ENCODE assay signal across 8 mouse cellular contexts in genomic region chr5:115317645-115318328, GRCm38 (mm10). TPM values are rescaled to one million over a fixed set of nuclear protein-coding genes. Genes with fewer than 3 reads are reported as not detected.
DNase-seq lines count a peak whose midpoint lies in the region; ATAC-seq and TF ChIP-seq lines count a peak whose summit lies in the region.

No protein-coding gene starts in this region.

- WGBS in lung, postnatal 0 days = 15% methylated on average over 10 of the region's 10 CpGs
- WGBS in lung, adult 2 months = 24% methylated on average over 10 of the region's 10 CpGs
- WGBS in forebrain, embryonic 12.5 days = 4% methylated on average over 10 of the region's 10 CpGs
- 1% methylated on average over 10 of the region's 10 CpGs for WGBS in limb, embryonic 14.5 days
- 8% methylated on average over 10 of the region's 10 CpGs for WGBS in stomach, embryonic 15.5 days

- H3K4me2 ChIP-seq in lung, postnatal 0 days (replicated peaks; ENCODE audit: low read depth, low read length) = peak overlapping the region; percentile 11; the same call in 1 of the 2 replicates
- H3K4me2 ChIP-seq in forebrain, embryonic 12.5 days = peak overlapping the region; percentile 24
- peak overlapping the region; percentile 10 for H3K4me2 ChIP-seq in limb, embryonic 14.5 days (replicated peaks; ENCODE audit: low read depth, low read length, severe bottlenecking)
- H3K4me2 ChIP-seq in stomach, embryonic 15.5 days = peak overlapping the region; percentile 35

- no peaks in the 10 kb centered on the region for H3K36me3 ChIP-seq in lung, postnatal 0 days (ENCODE audit: insufficient read depth, low read length)
- H3K36me3 ChIP-seq in forebrain, embryonic 12.5 days (replicated peaks) = no peaks in the 10 kb centered on the region
- no peaks in the 10 kb centered on the region for H3K36me3 ChIP-seq in limb, embryonic 14.5 days (ENCODE audit: control insufficient read depth, insufficient read depth, low read length)
- no peaks in the 10 kb centered on the region for H3K36me3 ChIP-seq in stomach, embryonic 15.5 days

- no peak overlapping the region for H3K4me3 ChIP-seq in lung, postnatal 0 days (ENCODE audit: low read depth, low read length)
- no peak overlapping the region for H3K4me3 ChIP-seq in lung, adult 2 months (replicated peaks; ENCODE audit: extremely low read depth, low read depth, low read length)
- no peak overlapping the region for H3K4me3 ChIP-seq in forebrain, embryonic 12.5 days (replicated peaks)
- no peak overlapping the region; the same call in 1 of the 2 replicates for H3K4me3 ChIP-seq in limb, embryonic 14.5 days (replicated peaks; ENCODE audit: low read length)
- H3K4me3 ChIP-seq in stomach, embryonic 15.5 days (replicated peaks) = no peak overlapping the region

- no peak for TF ChIP-seq CTCF in lung, postnatal 0 days (IDR thresholded peaks at IDR 0.05)
- TF ChIP-seq CTCF in lung, adult 2 months (IDR thresholded peaks at IDR 0.05; ENCODE audit: insufficient read depth, low read length) = no peak

- H3K4me1 ChIP-seq in lung, postnatal 0 days (ENCODE audit: insufficient read depth, low read depth, low read length) = peaks cover 10% of the 10 kb centered on the region; the same call in 1 of the 2 replicates
- H3K4me1 ChIP-seq in lung, adult 2 months (ENCODE audit: control insufficient read depth, insufficient read depth, low read length) = no peaks in the 10 kb centered on the region
- H3K4me1 ChIP-seq in forebrain, embryonic 12.5 days = peaks cover 39% of the 10 kb centered on the region
- H3K4me1 ChIP-seq in limb, embryonic 14.5 days (ENCODE audit: control insufficient read depth, insufficient read depth, low read length) = peaks cover 37% of the 10 kb centered on the region
- peaks cover 25% of the 10 kb centered on the region for H3K4me1 ChIP-seq in stomach, embryonic 15.5 days

- no peak for ATAC-seq in lung, postnatal 0 days
- ATAC-seq in forebrain, embryonic 12.5 days (ENCODE audit: low FRiP score) = peak; percentile 59
- peak; percentile 74 for ATAC-seq in limb, embryonic 14.5 days (ENCODE audit: low FRiP score, low read depth)
- ATAC-seq in stomach, embryonic 15.5 days (ENCODE audit: insufficient read depth, low FRiP score, low read depth) = peak; percentile 42; the same call in 1 of the 2 replicates

- TF ChIP-seq POLR2A in lung, adult 2 months (IDR thresholded peaks at IDR 0.05; ENCODE audit: borderline replicate concordance, extremely low read depth, low read depth, low read length) = no peak
- no peak for TF ChIP-seq POLR2A in limb, embryonic 14.5 days (IDR thresholded peaks at IDR 0.05; ENCODE audit: borderline replicate concordance, extremely low read depth, insufficient read depth, insufficient read length)

- no peaks in the 10 kb centered on the region for H3K27me3 ChIP-seq in lung, postnatal 0 days (replicated peaks; ENCODE audit: insufficient read depth, low read length)
- peaks cover 5% of the 10 kb centered on the region; the same call in 1 of the 2 replicates for H3K27me3 ChIP-seq in forebrain, embryonic 12.5 days
- no peaks in the 10 kb centered on the region for H3K27me3 ChIP-seq in limb, embryonic 14.5 days (ENCODE audit: control insufficient read depth, insufficient read depth, low read length)
- no peaks in the 10 kb centered on the region for H3K27me3 ChIP-seq in stomach, embryonic 15.5 days (replicated peaks)

- TF ChIP-seq EP300 in lung, postnatal 0 days (IDR thresholded peaks at IDR 0.05) = no peak

- no peak overlapping the region for H3K9ac ChIP-seq in lung, postnatal 0 days (replicated peaks; ENCODE audit: low read depth)
- no peak overlapping the region for H3K9ac ChIP-seq in forebrain, embryonic 12.5 days
- no peak overlapping the region for H3K9ac ChIP-seq in limb, embryonic 14.5 days (ENCODE audit: low read depth, low read length, severe bottlenecking)
- no peak overlapping the region for H3K9ac ChIP-seq in stomach, embryonic 15.5 days

- no peaks in the 10 kb centered on the region for H3K9me3 ChIP-seq in lung, postnatal 0 days (ENCODE audit: low read length)
- no peaks in the 10 kb centered on the region for H3K9me3 ChIP-seq in forebrain, embryonic 12.5 days
- no peaks in the 10 kb centered on the region for H3K9me3 ChIP-seq in limb, embryonic 14.5 days (ENCODE audit: control insufficient read depth, low read length)
- no peaks in the 10 kb centered on the region for H3K9me3 ChIP-seq in stomach, embryonic 15.5 days

- DNase-seq in lung, postnatal 0 days (ENCODE audit: low spot score) = peak; percentile 54
- no peak for DNase-seq in lung, adult 2 months
- DNase-seq in limb, embryonic 14.5 days (ENCODE audit: low spot score) = peak; percentile 74
- DNase-seq in layer of hippocampus, adult 9-10 months (ENCODE audit: low spot score) = no peak
- no peak for DNase-seq in Muller cell, postnatal 12 days (ENCODE audit: inconsistent ontology term)
- DNase-seq in urinary bladder, postnatal 4 days (ENCODE audit: low spot score in 2 of 2) = no peak

- H3K27ac ChIP-seq in lung, postnatal 0 days (ENCODE audit: low read length) = no peak overlapping the region
- H3K27ac ChIP-seq in forebrain, embryonic 12.5 days = peak overlapping the region; percentile 89
- peak overlapping the region; percentile 82 for H3K27ac ChIP-seq in limb, embryonic 14.5 days (replicated peaks; ENCODE audit: low read depth, low read length)
- peak overlapping the region; percentile 87 for H3K27ac ChIP-seq in stomach, embryonic 15.5 days

RNA-seq across cellular contexts. Expression of gene Srsf9, which starts 9.2 kb away (rescaled TPM):
- 140 and 152 TPM in 2 replicates for polyA plus RNA-seq in lung, postnatal 0 days (2015; fragmentation: Nextera tagmentation; extraction: Ambion mirVana)
- 46.0 and 49.0 TPM in 2 replicates for polyA plus RNA-seq in lung, adult 2 months (2012; rRNA removed)
- 353 and 383 TPM in 2 replicates for polyA plus RNA-seq in forebrain, embryonic 12.5 days (2016; fragmentation: Nextera tagmentation; extraction: Ambion mirVana)
- 132 and 137 TPM in 2 replicates for polyA plus RNA-seq in limb, embryonic 14.5 days (2012; rRNA removed)
- 252 and 271 TPM in 2 replicates for polyA plus RNA-seq in limb, embryonic 14.5 days (2014; fragmentation: Nextera tagmentation; extraction: Ambion mirVana)
- polyA plus RNA-seq in stomach, embryonic 15.5 days (2015; fragmentation: Nextera tagmentation; extraction: Ambion mirVana) = 233 and 262 TPM in 2 replicates

RNA-seq across cellular contexts. Expression of gene Dynll1, which starts 17.0 kb away (rescaled TPM):
- 1,317 and 1,524 TPM in 2 replicates for polyA plus RNA-seq in lung, postnatal 0 days (2015; fragmentation: Nextera tagmentation; extraction: Ambion mirVana)
- polyA plus RNA-seq in lung, adult 2 months (2012; rRNA removed) = 314 and 332 TPM in 2 replicates
- 1,436 and 1,463 TPM in 2 replicates for polyA plus RNA-seq in forebrain, embryonic 12.5 days (2016; fragmentation: Nextera tagmentation; extraction: Ambion mirVana)
- polyA plus RNA-seq in limb, embryonic 14.5 days (2012; rRNA removed) = 503 and 1,052 TPM in 2 replicates
- 1,814 and 1,833 TPM in 2 replicates for polyA plus RNA-seq in limb, embryonic 14.5 days (2014; fragmentation: Nextera tagmentation; extraction: Ambion mirVana)
- polyA plus RNA-seq in stomach, embryonic 15.5 days (2015; fragmentation: Nextera tagmentation; extraction: Ambion mirVana) = 1,324 and 1,567 TPM in 2 replicates

RNA-seq across cellular contexts. Expression of gene Gatc, which starts 23.2 kb away (rescaled TPM):
- 10.1 and 10.4 TPM in 2 replicates for polyA plus RNA-seq in lung, postnatal 0 days (2015; fragmentation: Nextera tagmentation; extraction: Ambion mirVana)
- 11.3 and 12.0 TPM in 2 replicates for polyA plus RNA-seq in lung, adult 2 months (2012; rRNA removed)
- 41.5 and 42.1 TPM in 2 replicates for polyA plus RNA-seq in forebrain, embryonic 12.5 days (2016; fragmentation: Nextera tagmentation; extraction: Ambion mirVana)
- polyA plus RNA-seq in limb, embryonic 14.5 days (2012; rRNA removed) = 23.7 TPM in 2 replicates
- 29.6 and 33.3 TPM in 2 replicates for polyA plus RNA-seq in limb, embryonic 14.5 days (2014; fragmentation: Nextera tagmentation; extraction: Ambion mirVana)
- 23.0 and 26.6 TPM in 2 replicates for polyA plus RNA-seq in stomach, embryonic 15.5 days (2015; fragmentation: Nextera tagmentation; extraction: Ambion mirVana)

RNA-seq across cellular contexts. Expression of gene Triap1, which starts 23.2 kb away (rescaled TPM):
- 51.1 and 54.9 TPM in 2 replicates for polyA plus RNA-seq in lung, postnatal 0 days (2015; fragmentation: Nextera tagmentation; extraction: Ambion mirVana)
- 9.2 and 10.8 TPM in 2 replicates for polyA plus RNA-seq in lung, adult 2 months (2012; rRNA removed)
- polyA plus RNA-seq in forebrain, embryonic 12.5 days (2016; fragmentation: Nextera tagmentation; extraction: Ambion mirVana) = 54.5 and 55.6 TPM in 2 replicates
- 27.6 and 28.7 TPM in 2 replicates for polyA plus RNA-seq in limb, embryonic 14.5 days (2012; rRNA removed)
- polyA plus RNA-seq in limb, embryonic 14.5 days (2014; fragmentation: Nextera tagmentation; extraction: Ambion mirVana) = 61.7 and 62.2 TPM in 2 replicates
- 52.0 and 58.1 TPM in 2 replicates for polyA plus RNA-seq in stomach, embryonic 15.5 days (2015; fragmentation: Nextera tagmentation; extraction: Ambion mirVana)

RNA-seq across cellular contexts. Expression of gene Cox6a1, which starts 31.0 kb away (rescaled TPM):
- polyA plus RNA-seq in lung, postnatal 0 days (2015; fragmentation: Nextera tagmentation; extraction: Ambion mirVana) = 819 and 1,023 TPM in 2 replicates
- polyA plus RNA-seq in lung, adult 2 months (2012; rRNA removed) = 2,050 and 2,118 TPM in 2 replicates
- 728 and 759 TPM in 2 replicates for polyA plus RNA-seq in forebrain, embryonic 12.5 days (2016; fragmentation: Nextera tagmentation; extraction: Ambion mirVana)
- 902 and 1,086 TPM in 2 replicates for polyA plus RNA-seq in limb, embryonic 14.5 days (2012; rRNA removed)
- 766 and 836 TPM in 2 replicates for polyA plus RNA-seq in limb, embryonic 14.5 days (2014; fragmentation: Nextera tagmentation; extraction: Ambion mirVana)
- polyA plus RNA-seq in stomach, embryonic 15.5 days (2015; fragmentation: Nextera tagmentation; extraction: Ambion mirVana) = 1,002 and 1,095 TPM in 2 replicates

Comparison
In these comparisons a context has a peak if more than half of its experiments do, and no peak if none do; other contexts are left out.
1. DNase-seq: peak in lung, postnatal 0 days (single experiment) and limb, embryonic 14.5 days (single experiment); none in lung, adult 2 months (single experiment), layer of hippocampus, adult 9-10 months (single experiment), Muller cell, postnatal 12 days (single experiment) and urinary bladder, postnatal 4 days (0 of 2).
2. Peak in every context shown above with its lines, with median percentiles within 50 percentile points of each other: H3K4me2 ChIP-seq.